Mouse (Mus musculus) left cerebral cortex, postnatal 25 days (tissue): ENCODE measurements at regions not wholly inside any gene's neighbourhood (a gene's known extent, or its start where the extent isn't known, plus 50 kb on each side); places are given as distances from the start of the nearest gene placed in this dataset.
A peak's percentile ranks its signal among the peaks of the same experiment; 100 is the strongest.
"Not testable (repeated sequence)": the region's sequence is repeated elsewhere in the genome, so short reads cannot be mapped to it uniquely, and the experiment has no call there.

ENCODE experiments used
- DNase-seq, 2 experiments: peaks; one replicate each; pipeline ENCODE4 v3.0.0; 2022; ENCODE audit warnings: low spot score in 2 of 2, mixed read lengths in 1 of 2
- intact Hi-C: fragments of 180-260 bp; cut with DNase I; formaldehyde crosslinking; loops from one replicate; pipeline ENCODE4 v1.15.1; 2025

- DNase-seq, intact Hi-C loops: not testable (repeated sequence)
Observed at GRCm38 (mm10) chr16:21102033-21102432, 51.8 kb downstream of the Teddm3 start.

GRCm38 (mm10) chr16:21100126-21100525 lies 53.7 kb downstream of the Teddm3 start:
- intact Hi-C loops, DNase-seq: not testable (repeated sequence)

- DNase-seq, result no peak
- intact Hi-C loops, result loop anchor here (5.0 to 10.0 kb wide), 2 partner anchors 90 to 172 kb away; no protein-coding TSS in a partner anchor
Observed at GRCm38 (mm10) chr16:21074779-21075148, 79.0 kb downstream of the Teddm3 start.

DNA sequence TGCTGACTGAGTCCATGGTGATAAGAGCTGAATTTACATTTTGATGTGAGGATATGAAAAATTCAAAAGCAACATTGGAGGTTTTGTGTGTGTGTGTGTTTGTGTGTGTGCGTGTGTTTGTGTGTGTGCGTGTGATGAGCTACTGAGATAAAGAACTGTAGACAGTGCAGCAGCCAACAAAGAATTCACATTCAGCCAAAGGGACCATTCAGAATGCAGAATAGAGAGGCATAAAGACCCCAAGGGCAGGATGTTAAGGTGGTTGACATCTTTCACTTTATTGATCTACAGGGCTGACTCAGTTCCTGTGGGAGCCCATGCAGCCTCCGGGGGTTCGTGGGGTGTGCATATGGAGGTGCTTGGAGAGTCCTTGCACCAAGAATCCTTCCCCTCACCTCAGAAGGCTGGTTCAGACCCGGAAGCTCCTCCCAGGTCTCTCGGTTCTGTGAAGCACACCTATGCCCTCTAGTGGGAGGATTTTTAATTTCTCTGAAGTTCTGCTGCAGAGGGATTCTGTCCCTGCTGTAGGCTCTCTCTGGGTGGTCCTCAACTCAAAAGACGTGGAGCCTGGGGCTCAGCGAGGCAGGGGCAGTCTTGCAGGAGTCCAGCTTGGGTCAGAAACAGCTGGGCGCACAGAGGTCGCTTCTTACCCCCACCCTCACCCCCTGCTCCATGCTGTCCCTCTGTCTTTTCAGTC lies 79.6 kb downstream of the Teddm3 start:
- intact Hi-C loops, result loop anchor here (10.0 kb wide), 1 partner anchor 91 kb away; no protein-coding TSS in a partner anchor
- not testable (repeated sequence) for DNase-seq

DNA sequence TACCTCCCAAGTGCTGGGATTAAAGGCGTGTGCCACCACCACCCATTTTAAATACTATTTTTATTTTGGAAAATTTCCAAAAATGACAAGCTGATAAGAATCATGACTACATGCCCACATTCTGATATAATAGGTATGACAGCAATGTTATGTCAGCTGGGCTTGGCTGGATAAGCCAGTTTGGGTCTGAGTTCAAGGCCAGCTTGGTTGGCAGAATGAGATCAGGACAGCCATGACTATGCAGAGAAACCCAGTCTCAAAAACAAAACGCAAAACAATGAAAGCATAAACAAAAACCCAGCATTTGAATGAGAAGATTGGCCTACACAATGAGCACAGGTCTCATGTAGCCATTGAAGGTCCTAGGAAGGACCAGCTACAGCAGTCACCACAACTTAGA lies 93.6 kb downstream of the Teddm3 start:
- DNase-seq, result no peak
- intact Hi-C loops, result no loop called here

DNA sequence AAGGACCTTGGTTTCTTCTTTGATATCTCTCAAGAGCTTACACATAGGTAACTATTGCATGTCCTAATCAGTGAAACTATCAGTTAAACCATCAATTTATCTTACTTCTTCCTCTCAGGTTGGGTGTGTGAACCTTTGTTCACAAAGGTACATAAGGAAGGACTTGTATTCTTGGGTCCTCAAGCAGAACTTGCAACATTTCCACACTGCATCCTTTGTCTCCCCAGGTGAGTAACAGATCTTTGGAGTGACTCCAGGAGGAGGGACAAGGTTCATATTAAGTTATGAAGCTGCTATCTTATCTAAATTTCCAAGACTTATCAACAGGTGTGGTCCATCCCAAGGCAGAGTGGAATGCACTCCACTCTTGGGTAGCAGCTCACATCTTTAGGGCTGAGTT lies 99.0 kb downstream of the Teddm3 start:
- intact Hi-C loops, result no loop called here
- no peak for DNase-seq

GRCm38 (mm10) chr16:21022087-21022486 lies 131.7 kb downstream of the Teddm3 start:
- DNase-seq, intact Hi-C loops: not testable (repeated sequence)

DNA sequence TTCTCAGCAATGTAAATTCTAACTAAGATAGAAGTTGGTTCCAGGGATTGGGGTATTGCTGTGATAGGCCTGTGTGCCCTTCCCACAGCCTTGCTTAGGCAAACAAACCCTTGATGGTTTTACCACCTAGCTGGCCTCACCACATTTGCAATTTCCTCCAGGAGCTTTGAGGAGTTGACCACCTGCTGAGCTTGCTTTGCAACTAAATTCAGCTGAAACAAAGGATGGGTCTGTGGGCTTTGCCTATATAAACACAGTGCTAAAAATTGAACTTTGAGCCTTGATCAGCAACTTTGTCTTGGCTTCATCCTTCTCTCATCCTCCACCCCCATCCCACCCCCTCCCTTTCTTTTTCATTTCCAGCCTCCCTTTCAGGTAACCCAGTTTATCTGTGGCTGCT lies 148.9 kb downstream of the Teddm3 start:
- intact Hi-C loops, result no loop called here
- DNase-seq, result no peak

GRCm38 (mm10) chr16:21001126-21001525 lies 152.7 kb downstream of the Teddm3 start:
- intact Hi-C loops, result no loop called here
- DNase-seq, result no peak

- intact Hi-C loops, result no loop called here
- no peak for DNase-seq
Observed at GRCm38 (mm10) chr16:20990524-20990923, 163.3 kb downstream of the Teddm3 start.

DNA sequence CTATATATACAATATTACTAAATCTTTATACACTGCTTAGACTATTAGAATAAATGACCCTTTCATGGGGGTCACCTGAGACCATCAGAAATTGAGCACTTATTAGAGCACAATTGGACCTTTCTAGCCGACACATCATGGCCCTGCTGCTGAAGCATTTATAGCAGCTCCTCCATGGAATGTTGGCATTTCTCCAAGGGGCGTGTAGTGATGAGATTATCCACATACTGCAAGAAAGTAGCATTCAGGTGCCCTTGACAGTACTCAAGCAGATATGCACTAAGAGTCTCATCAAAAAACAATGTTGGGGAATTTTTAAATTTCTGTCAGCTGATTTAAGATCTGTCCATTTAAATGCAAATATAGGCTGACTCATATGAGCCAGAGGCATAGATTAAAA lies 178.4 kb downstream of the Teddm3 start:
- intact Hi-C loops, result no loop called here
- peak in 1 of 2 experiments; percentile 5 for DNase-seq

GRCm38 (mm10) chr16:20972442-20972841 lies 181.4 kb downstream of the Teddm3 start:
- intact Hi-C loops, result no loop called here
- no peak for DNase-seq

DNA sequence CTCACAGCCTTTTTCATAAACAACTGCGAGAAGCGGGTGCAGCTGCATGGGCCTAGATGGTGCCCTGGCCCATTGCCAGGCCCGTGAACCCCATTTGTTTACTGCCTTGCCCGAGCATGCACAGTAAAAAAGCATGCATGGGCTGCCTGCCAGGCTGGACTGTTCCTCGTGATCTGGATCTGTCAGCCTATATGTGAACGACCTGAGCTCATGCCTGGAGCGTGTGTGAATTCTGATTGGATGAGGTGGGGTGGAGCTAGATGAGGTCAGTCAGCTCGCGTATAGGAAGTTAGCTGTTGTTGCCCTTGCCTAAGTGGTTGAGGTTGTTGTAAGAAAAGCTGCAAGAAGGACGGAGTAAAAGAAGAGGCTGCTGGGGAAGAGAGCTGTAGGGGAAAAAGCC lies 194.9 kb downstream of the Teddm3 start:
- DNase-seq, result no peak
- intact Hi-C loops, result no loop called here

- intact Hi-C loops, result no loop called here
- DNase-seq, result no peak
Observed at GRCm38 (mm10) chr16:20936722-20937121, 202.4 kb upstream of the Thpo start.

GRCm38 (mm10) chr16:20934846-20935245 lies 200.5 kb upstream of the Thpo start:
- intact Hi-C loops, result not testable (repeated sequence)

DNA sequence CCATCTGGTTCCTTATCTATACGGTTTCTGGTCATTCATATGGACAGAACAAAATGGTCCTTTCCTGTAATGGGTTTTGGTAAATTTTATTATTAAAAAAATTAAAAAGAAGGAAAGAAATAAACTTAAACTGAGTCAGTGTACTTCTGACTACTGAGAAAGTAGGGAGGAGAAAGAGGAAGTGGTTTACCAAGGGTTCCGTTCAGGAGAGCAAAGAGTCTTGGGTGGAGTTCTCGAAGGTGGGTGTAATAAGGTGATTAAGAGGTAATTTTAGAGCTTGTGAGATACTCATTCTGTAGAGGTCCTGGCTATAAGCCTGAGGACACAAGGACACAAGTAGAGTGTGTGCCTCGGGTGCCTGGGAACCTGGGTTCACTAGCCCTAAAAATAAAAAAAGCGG lies 195.7 kb upstream of the Thpo start:
- intact Hi-C loops, result not testable (repeated sequence)

More at GRCm38 (mm10) chr16:20934846-20935245, 200.5 kb upstream of the Thpo start:
- not testable (repeated sequence) for DNase-seq

DNA sequence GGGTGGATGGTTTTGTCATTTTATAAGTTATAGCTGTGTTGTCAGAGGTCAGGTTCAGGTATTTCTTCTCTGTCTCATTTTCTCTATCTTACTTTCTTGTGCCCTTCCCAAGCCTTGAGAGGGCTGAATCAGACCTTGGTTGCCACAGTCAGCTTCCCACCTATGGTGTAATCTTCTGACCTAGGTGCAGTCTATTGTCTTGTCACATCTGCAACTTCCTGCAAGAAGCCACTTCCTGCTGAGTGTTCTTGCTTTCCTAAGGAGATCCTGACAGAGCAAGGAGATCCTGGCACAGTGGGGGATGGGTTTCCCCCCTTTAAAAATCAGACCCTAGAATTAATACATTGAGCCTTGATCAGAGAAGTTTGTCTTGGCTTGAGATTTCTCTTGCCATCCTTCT lies 191.5 kb upstream of the Thpo start:
- intact Hi-C loops, DNase-seq: not testable (repeated sequence)

More for the DNA sequence above, 195.7 kb upstream of the Thpo start:
- not testable (repeated sequence) for DNase-seq

DNA sequence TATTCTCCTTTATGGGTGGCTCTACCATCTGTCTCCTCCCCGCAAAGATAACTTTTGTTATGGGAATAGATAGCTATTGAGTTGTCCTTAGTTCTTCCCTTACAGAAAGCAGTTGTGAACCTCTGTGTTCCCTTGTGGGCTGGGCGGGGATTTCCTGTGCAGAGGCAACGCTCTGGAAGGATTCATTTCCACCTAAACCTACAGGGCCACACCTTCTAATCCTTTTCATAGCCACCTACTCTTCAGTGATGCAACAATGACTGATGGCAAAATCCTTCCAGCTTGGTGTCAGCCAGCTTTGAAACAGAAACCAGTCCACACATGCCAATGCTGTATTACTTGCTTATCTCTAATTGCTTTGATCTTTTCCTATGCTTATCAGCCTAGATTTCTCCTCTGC lies 176.6 kb upstream of the Thpo start:
- intact Hi-C loops, result loop anchor here (5.0 kb wide), 1 partner anchor 281 kb away; no protein-coding TSS in a partner anchor

GRCm38 (mm10) chr16:20908467-20909351 lies 174.4 kb upstream of the Thpo start:
- intact Hi-C loops, result not testable (repeated sequence)

More for the DNA sequence above, 176.6 kb upstream of the Thpo start:
- DNase-seq, result not testable (repeated sequence)

GRCm38 (mm10) chr16:20895734-20896133 lies 161.4 kb upstream of the Thpo start:
- intact Hi-C loops, result loop anchor here (2.0 to 5.0 kb wide), 3 partner anchors 73 to 179 kb away; partner anchors contain the start of genes Clcn2 and Polr2h
- peak; percentile 37 to 79 for DNase-seq

More at GRCm38 (mm10) chr16:20908467-20909351, 174.4 kb upstream of the Thpo start:
- DNase-seq, result peak; percentile 7 to 26
